Mouse (Mus musculus): ENCODE data around the gene Akt3.

GRCm38 (mm10) chr1:177258034-177258342, at the start of gene Akt3:
- TF ChIP-seq CTCF (IDR thresholded peaks at IDR 0.05; ENCODE audit: extremely low read depth, insufficient read depth, insufficient read length, insufficient replicate concordance) (no peak), POLR2A (IDR thresholded peaks at IDR 0.05; ENCODE audit: low read depth, low read length) (no peak)

All from spleen, adult 2 months (tissue).